Mouse (Mus musculus): ENCODE measurements at regions not wholly inside any gene's neighbourhood (a gene's known extent, or its start where the extent isn't known, plus 50 kb on each side); places are given as distances from the start of the nearest gene placed in this dataset.
"Not testable (repeated sequence)": the region's sequence is repeated elsewhere in the genome, so short reads cannot be mapped to it uniquely, and the experiment has no call there.

GRCm38 (mm10) chr2:44513080-44513724, 414.3 kb downstream of the Gtdc1 start:
- no peak for DNase-seq (ENCODE audit: low spot score)

GRCm38 (mm10) chr2:44512334-44512733, 415.1 kb downstream of the Gtdc1 start:
- no peak for DNase-seq (ENCODE audit: low spot score)

GRCm38 (mm10) chr2:44509101-44509500, 418.4 kb downstream of the Gtdc1 start:
- DNase-seq (ENCODE audit: low spot score) = no peak

- peak; percentile 16 for DNase-seq (ENCODE audit: low spot score)
These were observed 423.2 kb downstream of the Gtdc1 start for GRCm38 (mm10) chr2:44504273-44504672.

GRCm38 (mm10) chr2:44490806-44491205, 436.7 kb downstream of the Gtdc1 start:
- DNase-seq (ENCODE audit: low spot score) = not testable (repeated sequence)

- no peak for DNase-seq (ENCODE audit: low spot score)
These were observed 437.2 kb downstream of the Gtdc1 start for GRCm38 (mm10) chr2:44490230-44490629.

GRCm38 (mm10) chr2:44485880-44486279, 441.6 kb downstream of the Gtdc1 start:
- DNase-seq (ENCODE audit: low spot score) = no peak

GRCm38 (mm10) chr2:44479746-44480145, 447.7 kb downstream of the Gtdc1 start:
- DNase-seq (ENCODE audit: low spot score) = no peak

GRCm38 (mm10) chr2:44475456-44475855, 452.0 kb downstream of the Gtdc1 start:
- no peak for DNase-seq (ENCODE audit: low spot score)

GRCm38 (mm10) chr2:44474653-44475052, 452.8 kb downstream of the Gtdc1 start:
- no peak for DNase-seq (ENCODE audit: low spot score)

GRCm38 (mm10) chr2:44471381-44471780, 456.1 kb downstream of the Gtdc1 start:
- DNase-seq (ENCODE audit: low spot score) = no peak

- DNase-seq (ENCODE audit: low spot score) = no peak
These were observed 456.5 kb downstream of the Gtdc1 start for GRCm38 (mm10) chr2:44470953-44471352.

GRCm38 (mm10) chr2:44464631-44465030, 462.8 kb downstream of the Gtdc1 start:
- DNase-seq (ENCODE audit: low spot score) = no peak

GRCm38 (mm10) chr2:44462619-44463329, 464.7 kb downstream of the Gtdc1 start:
- DNase-seq (ENCODE audit: low spot score) = no peak

- no peak for DNase-seq (ENCODE audit: low spot score)
These were observed 465.9 kb downstream of the Gtdc1 start for GRCm38 (mm10) chr2:44461289-44462250.

- DNase-seq (ENCODE audit: low spot score) = no peak
These were observed 478.0 kb downstream of the Gtdc1 start for GRCm38 (mm10) chr2:44449471-44449870.

All from yolk sac, embryonic 10.5 days (tissue).